Mouse (Mus musculus): ENCODE results near the gene Pon3.
"Not testable (repeated sequence)": the region's sequence is repeated elsewhere in the genome, so short reads cannot be mapped to it uniquely, and the experiment has no call there.

The Pon3 gene

GRCm38 (mm10) chr6:5254869-5255268 lies 1.2 kb downstream of the Pon3 start:
- DNase-seq (ENCODE audit: low spot score): no peak

- no peak for DNase-seq (ENCODE audit: low spot score)
Observed at GRCm38 (mm10) chr6:5245926-5246325, 10.2 kb downstream of the Pon3 start.

GRCm38 (mm10) chr6:5238799-5239198 lies 17.3 kb downstream of the Pon3 start:
- DNase-seq (ENCODE audit: low spot score): no peak

GRCm38 (mm10) chr6:5237510-5237909 lies 18.6 kb downstream of the Pon3 start:
- DNase-seq (ENCODE audit: low spot score): no peak

- DNase-seq (ENCODE audit: low spot score): no peak
Observed at GRCm38 (mm10) chr6:5236843-5237371, 19.2 kb downstream of the Pon3 start.

- no peak for DNase-seq (ENCODE audit: low spot score)
Observed at GRCm38 (mm10) chr6:5234563-5234962, 21.5 kb downstream of the Pon3 start.

GRCm38 (mm10) chr6:5233812-5234211 lies 22.3 kb downstream of the Pon3 start:
- DNase-seq (ENCODE audit: low spot score): no peak

- no peak for DNase-seq (ENCODE audit: low spot score)
Observed at GRCm38 (mm10) chr6:5232022-5232421, 24.1 kb downstream of the Pon3 start.

GRCm38 (mm10) chr6:5230261-5230660 lies 25.8 kb downstream of the Pon3 start:
- DNase-seq (ENCODE audit: low spot score): no peak

GRCm38 (mm10) chr6:5223551-5223950 lies 32.5 kb downstream of the Pon3 start:
- DNase-seq (ENCODE audit: low spot score): not testable (repeated sequence)

GRCm38 (mm10) chr6:5222080-5222479 lies 34.0 kb downstream of the Pon3 start:
- DNase-seq (ENCODE audit: low spot score): no peak

GRCm38 (mm10) chr6:5218190-5218589 lies 37.9 kb downstream of the Pon3 start:
- DNase-seq (ENCODE audit: low spot score): no peak

- no peak for DNase-seq (ENCODE audit: low spot score)
Observed at GRCm38 (mm10) chr6:5207817-5208216, 48.3 kb downstream of the Pon3 start.

- no peak for DNase-seq (ENCODE audit: low spot score)
Observed at GRCm38 (mm10) chr6:5199916-5200315, 56.2 kb downstream of the Pon3 start.

- no peak for DNase-seq (ENCODE audit: low spot score)
Observed at GRCm38 (mm10) chr6:5199376-5199905, 56.6 kb downstream of the Pon3 start.

- DNase-seq (ENCODE audit: low spot score): no peak
Observed at GRCm38 (mm10) chr6:5198590-5198989, 57.5 kb downstream of the Pon3 start.

GRCm38 (mm10) chr6:5193693-5194092 lies 62.4 kb downstream of the Pon3 start, which contains the start of gene Pon1:
TSS of gene Pon1 (minus strand) at chr6:5193946.
- DNase-seq (ENCODE audit: low spot score): no peak

- no peak for DNase-seq (ENCODE audit: low spot score)
Observed at GRCm38 (mm10) chr6:5190761-5191160, 65.3 kb downstream of the Pon3 start.

GRCm38 (mm10) chr6:5189507-5189906 lies 66.6 kb downstream of the Pon3 start:
- no peak for DNase-seq (ENCODE audit: low spot score)

GRCm38 (mm10) chr6:5188938-5189337 lies 67.1 kb downstream of the Pon3 start:
- no peak for DNase-seq (ENCODE audit: low spot score)

- no peak for DNase-seq (ENCODE audit: low spot score)
Observed at GRCm38 (mm10) chr6:5188036-5188435, 68.0 kb downstream of the Pon3 start.

GRCm38 (mm10) chr6:5187586-5187985 lies 68.5 kb downstream of the Pon3 start:
- no peak for DNase-seq (ENCODE audit: low spot score)

GRCm38 (mm10) chr6:5186229-5186950 lies 69.7 kb downstream of the Pon3 start:
- DNase-seq (ENCODE audit: low spot score): no peak

GRCm38 (mm10) chr6:5180645-5181044 lies 75.4 kb downstream of the Pon3 start:
- DNase-seq (ENCODE audit: low spot score): no peak
